Mouse (Mus musculus) thymus, adult 18-20 months (tissue): ENCODE results near the gene Rnf186.

ENCODE experiments used
- DNase-seq, 2 experiments: peaks; one replicate each; pipeline ENCODE4 v3.0.0; 2022; ENCODE audit warnings: mixed read lengths in 2 of 2

The Rnf186 gene

DNA sequence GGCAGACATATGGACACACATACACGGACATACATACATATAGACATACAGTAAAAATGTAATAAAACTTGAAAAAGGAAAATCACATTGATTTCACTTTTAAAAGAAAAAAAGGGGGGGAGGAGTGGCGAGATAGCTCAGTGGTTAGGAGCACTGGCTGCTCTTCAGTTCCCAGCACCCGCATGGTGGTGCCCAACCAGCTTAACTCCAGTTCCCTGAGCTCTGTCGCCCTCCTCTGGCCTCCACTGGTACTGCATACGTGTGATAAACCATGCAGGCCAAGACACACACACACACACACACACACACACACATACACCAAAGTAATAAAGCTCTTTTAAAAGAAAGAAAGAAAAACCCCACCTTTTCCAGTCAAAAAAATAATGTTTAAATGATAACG is 47.9 kb downstream of the Rnf186 start:
- DNase-seq = no peak
